8 mouse cellular contexts compared by ENCODE assay signal in the genomic region with DNA sequence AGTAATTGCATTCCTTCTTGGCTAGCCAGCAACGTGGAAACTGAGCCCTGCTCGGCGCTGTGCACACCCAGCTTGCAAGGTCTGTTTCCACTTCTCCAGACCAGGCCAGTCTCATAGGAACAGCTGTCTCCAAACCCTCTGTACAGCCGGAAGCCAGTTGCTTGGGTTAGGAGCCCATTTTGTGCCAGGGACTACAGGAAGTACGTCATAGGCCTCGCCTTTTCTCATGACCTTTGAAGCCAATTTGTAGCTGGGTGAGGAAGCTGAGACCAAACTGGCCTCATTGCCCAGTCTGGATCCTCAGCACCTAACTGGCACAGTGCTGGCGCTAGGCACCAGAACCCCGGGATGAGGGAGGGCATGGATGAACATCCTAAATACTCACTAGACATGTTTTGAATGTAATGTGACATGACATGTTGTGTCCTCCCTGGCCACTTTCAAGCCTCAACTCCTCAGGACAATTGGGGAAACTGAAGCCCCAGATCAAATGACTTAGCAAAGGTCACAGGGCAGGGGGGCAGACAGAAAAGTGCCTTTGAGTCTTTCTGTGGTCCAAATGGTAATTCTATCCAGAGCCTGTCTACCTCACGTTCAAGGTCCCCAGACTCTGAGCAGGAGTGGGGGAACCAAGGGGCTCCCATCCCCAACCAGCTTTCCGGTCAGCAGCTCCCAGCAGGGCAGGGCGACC.
DNase-seq lines count a peak whose midpoint lies in the region; ATAC-seq and TF ChIP-seq lines count a peak whose summit lies in the region.

No protein-coding gene starts in this region.

- no peaks in the 10 kb centered on the region for H3K36me3 ChIP-seq in E14TG2a.4 (ENCODE audit: insufficient read depth, low read length)
- H3K36me3 ChIP-seq in forebrain, postnatal 0 days (ENCODE audit: insufficient read depth), result no peaks in the 10 kb centered on the region
- H3K36me3 ChIP-seq in hindbrain, embryonic 12.5 days, result no peaks in the 10 kb centered on the region
- H3K36me3 ChIP-seq in limb, embryonic 14.5 days (ENCODE audit: control insufficient read depth, insufficient read depth, low read length), result no peaks in the 10 kb centered on the region
- no peaks in the 10 kb centered on the region for H3K36me3 ChIP-seq in midbrain, embryonic 15.5 days (replicated peaks)

- H3K4me2 ChIP-seq in forebrain, postnatal 0 days (ENCODE audit: low read depth), result peak overlapping the region; percentile 61
- peak overlapping the region; percentile 79 for H3K4me2 ChIP-seq in hindbrain, embryonic 12.5 days (replicated peaks)
- H3K4me2 ChIP-seq in limb, embryonic 14.5 days (replicated peaks; ENCODE audit: low read depth, low read length, severe bottlenecking), result peak overlapping the region; percentile 63
- peak overlapping the region; percentile 69 for H3K4me2 ChIP-seq in midbrain, embryonic 15.5 days

- no peak for TF ChIP-seq CTCF in E14TG2a.4 (conservative IDR thresholded peaks at IDR 0.05; ENCODE audit: low read length)
- no peak for TF ChIP-seq CTCF in forebrain, postnatal 0 days (IDR thresholded peaks at IDR 0.05; ENCODE audit: low read depth)

- peak; percentile 18 to 34 for DNase-seq in adrenal gland, adult 18-20 months (ENCODE audit: low spot score in 2 of 2)
- no peak for DNase-seq in forebrain, postnatal 0 days
- peak; percentile 50 for DNase-seq in limb, embryonic 14.5 days (ENCODE audit: low spot score)
- peak; percentile 15 for DNase-seq in thymus, postnatal 4 days

- no peak overlapping the region for H3K27ac ChIP-seq in forebrain, postnatal 0 days (ENCODE audit: low read depth, low read length)
- H3K27ac ChIP-seq in hindbrain, embryonic 12.5 days, result 0 out of 2 replicates have a peak overlapping the region, but pooled peaks have one; percentile 0
- peak overlapping the region; percentile 77 for H3K27ac ChIP-seq in limb, embryonic 14.5 days (replicated peaks; ENCODE audit: low read depth, low read length)
- H3K27ac ChIP-seq in midbrain, embryonic 15.5 days, result no peak overlapping the region

- H3K9me3 ChIP-seq in E14TG2a.4 (ENCODE audit: low read length), result no peaks in the 10 kb centered on the region
- no peaks in the 10 kb centered on the region for H3K9me3 ChIP-seq in forebrain, postnatal 0 days (ENCODE audit: low read length)
- H3K9me3 ChIP-seq in hindbrain, embryonic 12.5 days (replicated peaks), result no peaks in the 10 kb centered on the region
- H3K9me3 ChIP-seq in limb, embryonic 14.5 days (ENCODE audit: control insufficient read depth, low read length), result no peaks in the 10 kb centered on the region
- H3K9me3 ChIP-seq in midbrain, embryonic 15.5 days, result no peaks in the 10 kb centered on the region

- TF ChIP-seq POLR2A in limb, embryonic 14.5 days (IDR thresholded peaks at IDR 0.05; ENCODE audit: borderline replicate concordance, extremely low read depth, insufficient read depth, insufficient read length), result no peak

- peak overlapping the region; percentile 48 for H3K9ac ChIP-seq in forebrain, postnatal 0 days
- peak overlapping the region; percentile 53; the same call in 1 of the 2 replicates for H3K9ac ChIP-seq in hindbrain, embryonic 12.5 days
- 0 out of 2 replicates have a peak overlapping the region, but pooled peaks have one; percentile 43 for H3K9ac ChIP-seq in limb, embryonic 14.5 days (ENCODE audit: low read depth, low read length, severe bottlenecking)
- peak overlapping the region; percentile 23; the same call in 1 of the 2 replicates for H3K9ac ChIP-seq in midbrain, embryonic 15.5 days

- 34% methylated on average over 11 of the region's 11 CpGs for WGBS in forebrain, postnatal 0 days
- WGBS in hindbrain, embryonic 12.5 days, result 26% methylated on average over 11 of the region's 11 CpGs
- 16% methylated on average over 11 of the region's 11 CpGs for WGBS in limb, embryonic 14.5 days
- 34% methylated on average over 11 of the region's 11 CpGs for WGBS in midbrain, embryonic 15.5 days

- ATAC-seq in forebrain, postnatal 0 days, result no peak
- ATAC-seq in hindbrain, embryonic 12.5 days (ENCODE audit: low FRiP score), result peak; percentile 37; the same call in 1 of the 2 replicates
- peak; percentile 47 for ATAC-seq in limb, embryonic 14.5 days (ENCODE audit: low FRiP score, low read depth)
- peak; percentile 28; the same call in 1 of the 2 replicates for ATAC-seq in midbrain, embryonic 15.5 days (replicated peaks)
- no peak for ATAC-seq in erythroblast, adult 5-6 weeks (replicated peaks; ENCODE audit: low FRiP score, poor library complexity, severe bottlenecking)

- H3K27me3 ChIP-seq in E14TG2a.4 (ENCODE audit: insufficient read depth, low read length), result 0 out of 2 replicates have a peak, but pooled peaks cover 4% of the 10 kb centered on the region
- no peaks in the 10 kb centered on the region for H3K27me3 ChIP-seq in forebrain, postnatal 0 days (ENCODE audit: insufficient read depth, low read length)
- no peaks in the 10 kb centered on the region for H3K27me3 ChIP-seq in hindbrain, embryonic 12.5 days
- H3K27me3 ChIP-seq in limb, embryonic 14.5 days (ENCODE audit: control insufficient read depth, insufficient read depth, low read length), result no peaks in the 10 kb centered on the region
- no peaks in the 10 kb centered on the region for H3K27me3 ChIP-seq in midbrain, embryonic 15.5 days (replicated peaks)

- peaks cover 68% of the 10 kb centered on the region for H3K4me1 ChIP-seq in E14TG2a.4 (replicated peaks; ENCODE audit: low read depth, low read length)
- H3K4me1 ChIP-seq in forebrain, postnatal 0 days (ENCODE audit: insufficient read depth), result no peaks in the 10 kb centered on the region
- H3K4me1 ChIP-seq in hindbrain, embryonic 12.5 days, result peaks cover 12% of the 10 kb centered on the region
- peaks cover 21% of the 10 kb centered on the region for H3K4me1 ChIP-seq in limb, embryonic 14.5 days (ENCODE audit: control insufficient read depth, insufficient read depth, low read length)
- peaks cover 14% of the 10 kb centered on the region; the same call in 1 of the 2 replicates for H3K4me1 ChIP-seq in midbrain, embryonic 15.5 days

- peak overlapping the region; percentile 69 for H3K4me3 ChIP-seq in E14TG2a.4 (replicated peaks; ENCODE audit: low read length)
- peak overlapping the region; percentile 36 for H3K4me3 ChIP-seq in forebrain, postnatal 0 days (ENCODE audit: low read depth, low read length)
- peak overlapping the region; percentile 40 for H3K4me3 ChIP-seq in hindbrain, embryonic 12.5 days
- peak overlapping the region; percentile 34 for H3K4me3 ChIP-seq in limb, embryonic 14.5 days (replicated peaks; ENCODE audit: low read length)
- peak overlapping the region; percentile 33 for H3K4me3 ChIP-seq in midbrain, embryonic 15.5 days

Comparison
In these comparisons a context has a peak if more than half of its experiments do, and no peak if none do; other contexts are left out.
1. ATAC-seq: peak in hindbrain, embryonic 12.5 days (single experiment), limb, embryonic 14.5 days (single experiment) and midbrain, embryonic 15.5 days (single experiment); none in forebrain, postnatal 0 days (single experiment) and erythroblast, adult 5-6 weeks (single experiment).
2. H3K27ac ChIP-seq: peak in hindbrain, embryonic 12.5 days (single experiment) and limb, embryonic 14.5 days (single experiment); none in forebrain, postnatal 0 days (single experiment) and midbrain, embryonic 15.5 days (single experiment).
3. Peak in every context shown above with its lines, with median percentiles within 50 percentile points of each other: H3K4me3 ChIP-seq, H3K4me2 ChIP-seq and H3K9ac ChIP-seq.